Comparison of ENCODE assay signal across 8 mouse cellular contexts in the genomic region with DNA sequence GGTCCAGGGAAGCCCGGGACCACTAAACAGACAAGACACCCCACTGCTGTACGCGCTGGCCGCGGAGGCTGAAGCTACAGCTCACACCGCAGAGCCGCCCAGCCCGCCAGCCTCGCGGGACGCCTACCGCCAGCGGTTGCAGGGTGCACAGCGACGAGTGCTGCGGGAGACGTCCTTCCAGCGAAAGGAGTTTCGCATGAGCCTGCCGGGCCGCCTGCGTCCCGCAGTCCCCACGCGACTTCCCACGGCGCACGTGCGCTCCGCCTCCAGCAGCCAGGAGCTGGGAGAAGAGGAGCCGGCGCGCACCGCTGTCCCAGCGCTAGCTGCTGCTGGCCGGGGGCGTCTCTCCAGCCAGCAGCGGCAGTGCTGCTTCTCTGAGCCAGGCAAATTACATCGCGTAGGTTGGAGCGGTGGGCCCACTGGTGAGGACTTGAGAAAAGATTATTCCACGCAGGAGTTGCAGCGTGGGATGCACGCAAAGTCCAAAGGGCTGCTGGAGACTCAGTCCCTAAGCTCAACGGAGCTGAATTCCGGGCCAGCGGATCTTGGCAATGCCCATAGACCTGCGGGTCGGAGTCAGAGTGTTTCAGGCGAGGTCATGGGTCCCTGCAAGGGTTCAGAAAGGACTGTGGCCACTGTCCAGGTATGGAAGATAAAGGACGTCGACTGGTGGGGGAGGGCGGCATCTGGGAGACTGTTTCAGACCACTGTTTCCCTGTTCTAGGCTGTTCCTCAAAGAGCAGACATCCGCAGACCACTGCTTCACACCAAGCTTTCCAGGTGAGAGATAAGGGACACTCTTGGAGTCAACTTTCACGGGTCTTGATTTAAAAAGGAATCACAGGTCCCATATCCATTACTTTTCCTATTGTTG. TPM values are rescaled to one million over a fixed set of nuclear protein-coding genes. Genes with fewer than 3 reads are reported as not detected.
A peak's percentile ranks its signal among the peaks of the same experiment; 100 is the strongest.
DNase-seq lines count a peak whose midpoint lies in the region; ATAC-seq and TF ChIP-seq lines count a peak whose summit lies in the region.

No protein-coding gene starts in this region.

- in situ Hi-C loops in ES-E14 (cut with MboI; ENCODE audit: low sequenced_read_pairs in 2 of 2, unreplicated experiment in 2 of 2) = no loop called here

- no peak overlapping the region for H3K27ac ChIP-seq in ES-E14 (ENCODE audit: insufficient read depth, low read depth, low read length, poor library complexity, severe bottlenecking)
- no peak overlapping the region for H3K27ac ChIP-seq in forebrain, embryonic 13.5 days
- no peak overlapping the region for H3K27ac ChIP-seq in midbrain, postnatal 0 days (ENCODE audit: low read depth, low read length)

- peak; percentile 64 for ATAC-seq in frontal cortex, adult (ENCODE audit: low TSS enrichment)
- ATAC-seq in forebrain, embryonic 13.5 days = no peak
- no peak for ATAC-seq in midbrain, postnatal 0 days (ENCODE audit: low FRiP score)

- peaks cover 3 to 5% of the 10 kb centered on the region in 2 experiments; a peak in 3 of 4 replicates for H3K4me1 ChIP-seq in ES-E14 (ENCODE audit: control insufficient read depth in 2 of 2, insufficient read depth in 2 of 2, low read length in 2 of 2, poor library complexity in 1 of 2)
- H3K4me1 ChIP-seq in forebrain, embryonic 13.5 days = peaks cover 19% of the 10 kb centered on the region
- H3K4me1 ChIP-seq in midbrain, postnatal 0 days (ENCODE audit: insufficient read depth, low read length) = no peaks in the 10 kb centered on the region
- no peaks in the 10 kb centered on the region; the same call in 1 of the 2 replicates for H3K4me1 ChIP-seq in lung, adult 2 months (ENCODE audit: control insufficient read depth, insufficient read depth, low read length)

- H3K27me3 ChIP-seq in forebrain, embryonic 13.5 days = peaks cover 78% of the 10 kb centered on the region
- peaks cover 50% of the 10 kb centered on the region for H3K27me3 ChIP-seq in midbrain, postnatal 0 days (ENCODE audit: insufficient read depth, low read length)

- DNase-seq in frontal cortex, postnatal 14 days (ENCODE audit: low spot score in 2 of 2) = no peak
- no peak for DNase-seq in ES-E14 (ENCODE audit: low read depth, low spot score)
- peak; percentile 48 to 54 for DNase-seq in kidney, postnatal 4 days
- no peak for DNase-seq in midbrain, postnatal 0 days (ENCODE audit: low spot score)
- DNase-seq in spleen, postnatal 10 days (ENCODE audit: low spot score in 2 of 2) = no peak
- DNase-seq in lung, adult 2 months = no peak

- no peak for TF ChIP-seq POLR2A in lung, adult 2 months (IDR thresholded peaks at IDR 0.05; ENCODE audit: borderline replicate concordance, extremely low read depth, low read depth, low read length)

- no peaks in the 10 kb centered on the region for H3K9me3 ChIP-seq in ES-E14 (ENCODE audit: control insufficient read depth, insufficient read depth, low read depth, low read length)
- H3K9me3 ChIP-seq in forebrain, embryonic 13.5 days (replicated peaks) = no peaks in the 10 kb centered on the region
- no peaks in the 10 kb centered on the region for H3K9me3 ChIP-seq in midbrain, postnatal 0 days (ENCODE audit: low read length)

- TF ChIP-seq CTCF in midbrain, postnatal 0 days (IDR thresholded peaks at IDR 0.05) = no peak
- no peak for TF ChIP-seq CTCF in lung, adult 2 months (IDR thresholded peaks at IDR 0.05; ENCODE audit: insufficient read depth, low read length)

- peak overlapping the region; percentile 31; the same call in 1 of the 2 replicates for H3K9ac ChIP-seq in ES-E14 (ENCODE audit: insufficient read depth, low read depth, low read length, poor library complexity, severe bottlenecking)
- H3K9ac ChIP-seq in forebrain, embryonic 13.5 days = peak overlapping the region; percentile 54; the same call in 1 of the 2 replicates
- H3K9ac ChIP-seq in midbrain, postnatal 0 days (replicated peaks; ENCODE audit: low read length, poor library complexity, severe bottlenecking) = no peak overlapping the region; the same call in 1 of the 2 replicates

- no peaks in the 10 kb centered on the region for H3K36me3 ChIP-seq in ES-E14 (ENCODE audit: control insufficient read depth, insufficient read depth, low read length, poor library complexity, severe bottlenecking)
- no peaks in the 10 kb centered on the region for H3K36me3 ChIP-seq in forebrain, embryonic 13.5 days (ENCODE audit: poor library complexity, severe bottlenecking)
- no peaks in the 10 kb centered on the region for H3K36me3 ChIP-seq in midbrain, postnatal 0 days (ENCODE audit: insufficient read depth, low read length)

- WGBS in forebrain, embryonic 13.5 days = 6% methylated on average over 53 of the region's 55 CpGs
- 9% methylated on average over 53 of the region's 55 CpGs for WGBS in midbrain, postnatal 0 days
- 27% methylated on average over 55 of the region's 55 CpGs for WGBS in lung, adult 2 months

- peak overlapping the region; percentile 42 to 65; a peak in 3 of 4 replicates for H3K4me3 ChIP-seq in ES-E14 (ENCODE audit: insufficient read depth in 1 of 2, low read depth in 1 of 2, low read length in 2 of 2, poor library complexity in 1 of 2, severe bottlenecking in 1 of 2)
- peak overlapping the region; percentile 41 for H3K4me3 ChIP-seq in forebrain, embryonic 13.5 days
- peak overlapping the region; percentile 33 for H3K4me3 ChIP-seq in midbrain, postnatal 0 days (ENCODE audit: low read depth, low read length)
- H3K4me3 ChIP-seq in lung, adult 2 months (replicated peaks; ENCODE audit: extremely low read depth, low read depth, low read length) = no peak overlapping the region

- H3K4me2 ChIP-seq in forebrain, embryonic 13.5 days = peak overlapping the region; percentile 85
- peak overlapping the region; percentile 67 for H3K4me2 ChIP-seq in midbrain, postnatal 0 days (ENCODE audit: low read depth, low read length, poor library complexity, severe bottlenecking)

TF ChIP-seq in ES-E14, 5 proteins besides CTCF, POLR2A, EP300 and RAD21:
- TF ChIP-seq CHD2 (IDR thresholded peaks at IDR 0.05; ENCODE audit: low read depth, low read length) (no peak), MAFK (IDR thresholded peaks at IDR 0.05; ENCODE audit: insufficient read depth, low read depth, low read length) (no peak), ZNF384 (IDR thresholded peaks at IDR 0.05; ENCODE audit: low read depth, low read length) (no peak)

RNA-seq across cellular contexts. Expression of gene Gm9837, which starts 6.5 kb away (rescaled TPM):
- total RNA-seq in ES-E14 (2012; rRNA removed) = not detected in 2 replicates
- not detected in 2 replicates for polyA plus RNA-seq in forebrain, embryonic 13.5 days (2015; fragmentation: Nextera tagmentation; extraction: Ambion mirVana)
- total RNA-seq in midbrain, postnatal 0 days (2014; rRNA removed) = not detected in 2 replicates
- polyA plus RNA-seq in midbrain, postnatal 0 days (2015; fragmentation: Nextera tagmentation; extraction: Ambion mirVana) = not detected in 2 replicates
- not detected in 2 replicates for polyA plus RNA-seq in lung, adult 2 months (2012; rRNA removed)

RNA-seq across cellular contexts. Expression of gene Shroom1, which starts 6.8 kb away (rescaled TPM):
- 0.74 and 1.7 TPM in 2 replicates for total RNA-seq in ES-E14 (2012; rRNA removed)
- 1.2 and 1.3 TPM in 2 replicates for polyA plus RNA-seq in forebrain, embryonic 13.5 days (2015; fragmentation: Nextera tagmentation; extraction: Ambion mirVana)
- 5.4 and 10.9 TPM in 2 replicates for total RNA-seq in midbrain, postnatal 0 days (2014; rRNA removed)
- 3.4 and 4.1 TPM in 2 replicates for polyA plus RNA-seq in midbrain, postnatal 0 days (2015; fragmentation: Nextera tagmentation; extraction: Ambion mirVana)
- 3.0 and 3.2 TPM in 2 replicates for polyA plus RNA-seq in lung, adult 2 months (2012; rRNA removed)

RNA-seq across cellular contexts. Expression of gene Gm10447, which starts 6.9 kb away (rescaled TPM):
- not detected in 2 replicates for total RNA-seq in ES-E14 (2012; rRNA removed)
- polyA plus RNA-seq in forebrain, embryonic 13.5 days (2015; fragmentation: Nextera tagmentation; extraction: Ambion mirVana) = not detected in 2 replicates
- not detected in 2 replicates for total RNA-seq in midbrain, postnatal 0 days (2014; rRNA removed)
- polyA plus RNA-seq in midbrain, postnatal 0 days (2015; fragmentation: Nextera tagmentation; extraction: Ambion mirVana) = 0.11 TPM in 2 replicates
- 0.25 TPM in 2 replicates for polyA plus RNA-seq in lung, adult 2 months (2012; rRNA removed)

RNA-seq across cellular contexts. Expression of gene Gm9945, which starts 16.2 kb away (rescaled TPM):
- total RNA-seq in ES-E14 (2012; rRNA removed) = not detected in 2 replicates
- not detected in 2 replicates for polyA plus RNA-seq in forebrain, embryonic 13.5 days (2015; fragmentation: Nextera tagmentation; extraction: Ambion mirVana)
- total RNA-seq in midbrain, postnatal 0 days (2014; rRNA removed) = not detected in 2 replicates
- 0.33 and 0.43 TPM in 2 replicates for polyA plus RNA-seq in midbrain, postnatal 0 days (2015; fragmentation: Nextera tagmentation; extraction: Ambion mirVana)
- not detected in 2 replicates for polyA plus RNA-seq in lung, adult 2 months (2012; rRNA removed)

RNA-seq across cellular contexts. Expression of gene Sowaha, which starts 16.3 kb away (rescaled TPM):
- 0.11 and 0.13 TPM in 2 replicates for total RNA-seq in ES-E14 (2012; rRNA removed)
- 0.97 and 1.1 TPM in 2 replicates for polyA plus RNA-seq in forebrain, embryonic 13.5 days (2015; fragmentation: Nextera tagmentation; extraction: Ambion mirVana)
- 6.6 and 7.3 TPM in 2 replicates for total RNA-seq in midbrain, postnatal 0 days (2014; rRNA removed)
- 3.5 and 4.0 TPM in 2 replicates for polyA plus RNA-seq in midbrain, postnatal 0 days (2015; fragmentation: Nextera tagmentation; extraction: Ambion mirVana)
- 0.86 and 0.98 TPM in 2 replicates for polyA plus RNA-seq in lung, adult 2 months (2012; rRNA removed)

Comparison
In these comparisons a context has a peak if more than half of its experiments do, and no peak if none do; other contexts are left out.
1. DNase-seq: peak in kidney, postnatal 4 days (2 of 2); none in frontal cortex, postnatal 14 days (0 of 2), ES-E14 (single experiment), midbrain, postnatal 0 days (single experiment), spleen, postnatal 10 days (0 of 2) and lung, adult 2 months (single experiment).